In the genomic region with DNA sequence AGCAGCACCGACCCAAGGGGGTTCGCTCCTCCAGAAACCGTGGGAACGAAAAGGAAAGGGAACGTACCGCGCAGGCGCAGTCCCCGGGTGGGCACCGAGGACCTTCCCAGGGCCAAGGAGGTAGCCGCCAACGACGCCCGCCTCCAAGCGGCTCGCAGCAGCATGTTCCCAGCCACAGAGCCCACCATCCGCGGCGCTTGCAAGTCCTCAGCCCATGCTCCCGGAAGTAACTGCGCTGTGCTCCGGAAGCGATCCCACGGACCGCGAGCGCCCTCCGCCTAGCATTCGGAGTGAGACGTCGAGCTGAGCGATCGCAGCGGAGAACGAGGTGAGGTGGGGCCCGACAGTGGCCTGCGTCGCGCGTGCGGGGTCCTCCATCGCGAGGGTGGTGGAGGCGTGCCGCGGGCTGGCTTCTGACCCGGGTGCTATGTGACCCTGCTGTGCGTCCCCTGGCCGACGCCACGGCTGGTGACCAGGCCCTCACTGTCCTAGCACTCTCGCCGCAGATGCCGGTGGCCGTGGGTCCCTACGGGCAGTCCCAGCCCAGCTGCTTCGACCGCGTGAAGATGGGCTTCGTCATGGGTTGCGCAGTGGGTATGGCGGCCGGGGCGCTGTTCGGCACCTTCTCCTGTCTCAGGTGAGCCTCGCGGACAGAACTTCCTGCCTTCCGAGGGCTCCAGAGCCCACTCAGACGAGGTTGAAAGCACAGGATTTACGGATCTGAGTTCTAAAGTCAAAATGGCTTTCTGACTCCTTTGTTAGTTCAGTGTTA, we compare ENCODE assay signal across 7 mouse cellular contexts. TPM values are rescaled to one million over a fixed set of nuclear protein-coding genes. Genes with fewer than 3 reads are reported as not detected.
DNase-seq lines count a peak whose midpoint lies in the region; ATAC-seq lines count a peak whose summit lies in the region.

A gene (plus strand): TSS at position 87 of the 772 bp plus-strand sequence.
A gene (minus strand): TSS at position 234 of the 772 bp plus-strand sequence.

- intact Hi-C loops in gastrocnemius, postnatal 36 days (cut with DNase I), result loop anchor here (5.0 kb wide), 2 partner anchors 133 to 182 kb away; no protein-coding TSS in a partner anchor
- intact Hi-C loops in left cerebral cortex, postnatal 25 days (cut with DNase I), result loop anchor here (2.0 to 5.0 kb wide), 2 partner anchors 33 to 182 kb away; a partner anchor contains a TSS

- H3K36me3 ChIP-seq in intestine, embryonic 15.5 days, result peaks cover 3% of the 10 kb centered on the region; the same call in 1 of the 2 replicates
- peaks cover 53% of the 10 kb centered on the region for H3K36me3 ChIP-seq in midbrain, embryonic 10.5 days

- peak; percentile 88 to 90 for DNase-seq in adrenal gland, adult 18-20 months (ENCODE audit: low spot score in 2 of 2)
- DNase-seq in embryo, embryonic 11 days, result peak; percentile 98
- peak; percentile 85 to 87 for DNase-seq in gastrocnemius, postnatal 36 days
- DNase-seq in left cerebral cortex, postnatal 25 days (ENCODE audit: low spot score in 2 of 2), result peak; percentile 93 to 96
- DNase-seq in midbrain, embryonic 10.5 days (ENCODE audit: low spot score), result peak; percentile 99
- peak; percentile 96 for DNase-seq in right cerebral cortex, postnatal 4 days

- H3K27me3 ChIP-seq in intestine, embryonic 15.5 days (replicated peaks), result no peaks in the 10 kb centered on the region
- no peaks in the 10 kb centered on the region for H3K27me3 ChIP-seq in midbrain, embryonic 10.5 days (ENCODE audit: low read depth, poor library complexity, severe bottlenecking)

- peak within 1 kb of the TSS; percentile 82 for H3K4me2 ChIP-seq in intestine, embryonic 15.5 days (replicated peaks)

- H3K4me3 ChIP-seq in intestine, embryonic 15.5 days (replicated peaks), result peak within 1 kb of the TSS; percentile 78
- H3K4me3 ChIP-seq in midbrain, embryonic 10.5 days, result peak within 1 kb of the TSS; percentile 85

- no peaks in the 10 kb centered on the region for H3K4me1 ChIP-seq in intestine, embryonic 15.5 days (replicated peaks)
- peaks cover 22% of the 10 kb centered on the region for H3K4me1 ChIP-seq in midbrain, embryonic 10.5 days

- no peaks in the 10 kb centered on the region for H3K9me3 ChIP-seq in intestine, embryonic 15.5 days
- H3K9me3 ChIP-seq in midbrain, embryonic 10.5 days (replicated peaks), result no peaks in the 10 kb centered on the region

- peak; percentile 96 for ATAC-seq in intestine, embryonic 15.5 days

- under 1% methylated on average over 70 of the region's 70 CpGs for WGBS in intestine, embryonic 15.5 days
- under 1% methylated on average over 70 of the region's 70 CpGs for WGBS in midbrain, embryonic 10.5 days

- peak within 1 kb of the TSS; percentile 91 for H3K9ac ChIP-seq in intestine, embryonic 15.5 days

- peak within 1 kb of the TSS; percentile 94 for H3K27ac ChIP-seq in intestine, embryonic 15.5 days
- H3K27ac ChIP-seq in midbrain, embryonic 10.5 days (replicated peaks), result peak within 1 kb of the TSS; percentile 94

RNA-seq across cellular contexts. Expression of the first gene that starts in this region (rescaled TPM):
- 100 to 1,000 TPM; 346 to 350 TPM for total RNA-seq in adrenal gland, adult 18-20 months (2021)
- 100 to 1,000 TPM; 196 to 210 TPM for total RNA-seq in gastrocnemius, postnatal 36 days (2021)
- polyA plus RNA-seq in intestine, embryonic 15.5 days (2015; fragmentation: Nextera tagmentation; extraction: Ambion mirVana), result 363 and 370 TPM in 2 replicates
- total RNA-seq in left cerebral cortex, postnatal 25 days (2021), result 100 to 1,000 TPM; 168 to 181 TPM
- 426 and 441 TPM in 2 replicates for polyA plus RNA-seq in midbrain, embryonic 10.5 days (2016; fragmentation: Nextera tagmentation; extraction: Ambion mirVana)

RNA-seq across cellular contexts. Expression of the second gene that starts in this region (rescaled TPM):
- 10 to 100 TPM; 80.4 to 90.4 TPM for total RNA-seq in adrenal gland, adult 18-20 months (2021)
- 10 to 100 TPM; 70.8 to 77.4 TPM for total RNA-seq in gastrocnemius, postnatal 36 days (2021)
- 62.3 and 63.0 TPM in 2 replicates for polyA plus RNA-seq in intestine, embryonic 15.5 days (2015; fragmentation: Nextera tagmentation; extraction: Ambion mirVana)
- 10 to 100 TPM; 37.8 to 42.7 TPM for total RNA-seq in left cerebral cortex, postnatal 25 days (2021)
- polyA plus RNA-seq in midbrain, embryonic 10.5 days (2016; fragmentation: Nextera tagmentation; extraction: Ambion mirVana), result 46.0 and 46.7 TPM in 2 replicates

Comparison
In these comparisons a context has a peak if more than half of its experiments do, and no peak if none do; other contexts are left out.
1. Peak in every context shown above with its lines: DNase-seq, ATAC-seq, H3K4me3 ChIP-seq and H3K27ac ChIP-seq.